Mouse (Mus musculus) heart, adult 2 months (tissue): ENCODE results near the gene Gsg1l.

Source experiments
- CTCF ChIP-seq: fragments of 200-600 bp; IDR thresholded peaks from 2 replicates; pipeline ENCODE4 v1.8.1; 2022; ENCODE audit warnings: antibody characterized with exemption, mild to moderate bottlenecking, moderate library complexity
- POLR2A ChIP-seq: fragments of 200-500 bp; IDR thresholded peaks from 2 replicates; pipeline ENCODE4 v1.6.1; 2011; ENCODE audit warnings: mild to moderate bottlenecking, low read depth, low read length, control low read depth; ENCODE audit not compliant: insufficient read depth

DNA sequence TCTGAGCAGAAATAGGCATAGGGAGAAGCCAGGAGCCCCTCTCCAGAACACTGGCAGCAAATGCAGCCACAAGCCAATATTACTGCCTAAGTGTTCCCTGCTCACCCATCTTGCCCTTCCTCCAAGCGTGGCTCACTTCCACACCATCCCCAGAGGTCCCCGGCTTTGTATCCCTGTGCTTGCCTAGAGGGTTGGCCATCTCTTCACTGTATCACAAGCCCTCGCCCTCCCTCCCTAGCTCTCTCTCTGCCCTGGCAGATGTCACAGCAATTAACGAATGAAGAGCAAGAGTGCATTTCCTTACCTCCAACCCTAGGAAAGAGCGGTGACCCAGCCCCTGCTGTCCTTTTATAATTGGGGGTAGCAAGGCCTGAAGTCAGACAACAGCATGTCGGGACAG is 30.3 kb downstream of the Gsg1l start:
- no peak for TF ChIP-seq POLR2A
- TF ChIP-seq CTCF: no peak
